Mouse (Mus musculus) erythroid progenitor cell, adult 5-6 weeks (primary cell): ENCODE measurements around the gene Tmem202. TPM values are rescaled to one million over a fixed set of nuclear protein-coding genes. Genes with fewer than 3 reads are reported as not detected.

Experiments used
- ATAC-seq: replicated peaks from 2 replicates; pipeline ENCODE4 v1.8.0; 2016; ENCODE audit warnings: moderate number of reproducible peaks, mild to moderate bottlenecking, moderate TSS enrichment, inconsistent platforms; ENCODE audit not compliant: poor library complexity, low FRiP score, severe bottlenecking
- total RNA-seq, 2 experiments: library from RNA; stranded (forward) in 1 of 2; stranded (reverse) in 1 of 2; fragments of 150-400 nt in 1 of 2; fragments of 186-747, 209-891 nt in 1 of 2; gene quantifications; 2 replicates each; pipeline versions ENCODE4 v1.2.3 to v1.2.4; 2015 to 2017; ENCODE audit warnings: low replicate concordance in 2 of 2

Tmem202 gene
- total RNA-seq (2015; ENCODE audit: low replicate concordance) (3.6 TPM in 1 of 2 replicates, not detected in the other), total RNA-seq (2017; ENCODE audit: low replicate concordance) (not detected in 2 replicates)

GRCm38 (mm10) chr9:59539441-59540137 is at the start of gene Tmem202, which contains the start of gene Hexa:
Tmem202 (minus strand) TSS chr9:59539847.
Hexa (plus strand) TSS chr9:59539540.
- ATAC-seq = peak; percentile 50

GRCm38 (mm10) chr9:59588710-59589671 is 49.3 kb upstream of the Tmem202 start:
- ATAC-seq = no peak

GRCm38 (mm10) chr9:59588252-59588651 is 48.6 kb upstream of the Tmem202 start:
- no peak for ATAC-seq

GRCm38 (mm10) chr9:59584871-59585308 is 45.2 kb upstream of the Tmem202 start:
- no peak for ATAC-seq

GRCm38 (mm10) chr9:59578505-59578867 is 38.8 kb upstream of the Tmem202 start:
- ATAC-seq = no peak

- ATAC-seq = peak; percentile 95
Measured at GRCm38 (mm10) chr9:59577844-59578504, 38.3 kb upstream of the Tmem202 start, which contains the start of gene Celf6. Celf6 (plus strand) TSS chr9:59577917.

- ATAC-seq = no peak
Measured at GRCm38 (mm10) chr9:59577401-59577800, 37.8 kb upstream of the Tmem202 start.

GRCm38 (mm10) chr9:59571852-59572251 is 32.2 kb upstream of the Tmem202 start:
- no peak for ATAC-seq

- ATAC-seq = no peak
Measured at GRCm38 (mm10) chr9:59567111-59567510, 27.5 kb upstream of the Tmem202 start.

- ATAC-seq = 0 out of 2 replicates have a peak, but pooled peaks have one; percentile 43
Measured at GRCm38 (mm10) chr9:59565600-59565999, 26.0 kb upstream of the Tmem202 start.

- no peak for ATAC-seq
Measured at GRCm38 (mm10) chr9:59553719-59554118, 14.1 kb upstream of the Tmem202 start.

GRCm38 (mm10) chr9:59552610-59553009 is 13.0 kb upstream of the Tmem202 start:
- no peak for ATAC-seq

- no peak for ATAC-seq
Measured at GRCm38 (mm10) chr9:59551620-59552031, 12.0 kb upstream of the Tmem202 start.

GRCm38 (mm10) chr9:59551017-59551416 is 11.4 kb upstream of the Tmem202 start:
- no peak for ATAC-seq

- no peak for ATAC-seq
Measured at GRCm38 (mm10) chr9:59550077-59550476, 10.4 kb upstream of the Tmem202 start.

- no peak for ATAC-seq
Measured at GRCm38 (mm10) chr9:59548961-59549487, 9.4 kb upstream of the Tmem202 start.

GRCm38 (mm10) chr9:59547869-59548268 is 8.2 kb upstream of the Tmem202 start:
- ATAC-seq = no peak

- no peak for ATAC-seq
Measured at GRCm38 (mm10) chr9:59544739-59545138, 5.1 kb upstream of the Tmem202 start.

- no peak for ATAC-seq
Measured at GRCm38 (mm10) chr9:59542766-59543324, 3.2 kb upstream of the Tmem202 start.
